Mouse (Mus musculus): ENCODE measurements around the gene Mvb12b. TPM values are rescaled to one million over a fixed set of nuclear protein-coding genes. Genes with fewer than 3 reads are reported as not detected.

Mvb12b gene
- polyA plus RNA-seq, 1 experiment from 2014 or later = 60.5 TPM

DNA sequence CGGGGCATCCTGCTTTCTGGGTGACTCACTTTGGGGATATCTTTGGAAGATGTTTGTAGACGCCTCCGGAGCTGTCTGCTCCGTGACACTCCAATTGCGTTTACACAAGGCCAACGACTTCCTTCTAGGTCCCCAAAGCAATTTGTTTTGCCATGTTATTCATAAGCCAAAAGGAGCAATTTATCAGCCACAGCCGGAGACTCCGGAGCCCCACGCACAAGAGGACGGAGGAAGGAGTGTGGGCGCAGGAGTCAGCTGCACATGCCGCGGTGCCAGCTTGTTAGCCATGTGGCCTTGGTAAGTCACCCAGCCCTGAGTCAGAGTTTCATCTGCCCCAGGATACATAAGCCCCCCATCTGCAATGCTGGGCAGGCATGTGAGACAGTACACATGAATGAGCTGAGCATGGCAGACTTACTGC is 127.2 kb downstream of the Mvb12b start:
- H3K36me3 ChIP-seq = 0 out of 2 replicates have a peak, but pooled peaks cover 18% of the 10 kb centered on the region
- H3K27me3 ChIP-seq = no peaks in the 10 kb centered on the region
- H3K4me2 ChIP-seq = no peak overlapping the region
- peaks cover 38% of the 10 kb centered on the region for H3K4me1 ChIP-seq (replicated peaks)
- H3K9me3 ChIP-seq = no peaks in the 10 kb centered on the region
- H3K27ac ChIP-seq (replicated peaks) = peak overlapping the region; percentile 42; the same call in 1 of the 2 replicates
- 59% methylated on average over 13 of the region's 13 CpGs for WGBS
- ATAC-seq (ENCODE audit: low read depth) = no peak
- H3K9ac ChIP-seq = no peak overlapping the region
- no peak overlapping the region for H3K4me3 ChIP-seq

GRCm38 (mm10) chr2:33759447-33759846 is 128.3 kb downstream of the Mvb12b start:
- Histone ChIP-seq H3K27me3 (no peaks in the 10 kb centered on the region), H3K4me1 (replicated peaks) (peaks cover 50% of the 10 kb centered on the region), H3K9me3 (no peaks in the 10 kb centered on the region), H3K4me2 (no peak overlapping the region), H3K36me3 (0 out of 2 replicates have a peak, but pooled peaks cover 18% of the 10 kb centered on the region), H3K27ac (replicated peaks) (peak overlapping the region; percentile 49), H3K9ac (0 out of 2 replicates have a peak overlapping the region, but pooled peaks have one; percentile 8), H3K4me3 (no peak overlapping the region)
- ATAC-seq (ENCODE audit: low read depth) = no peak
- WGBS = 37% methylated on average over 10 of the region's 10 CpGs

GRCm38 (mm10) chr2:33755633-33756020 is 132.1 kb downstream of the Mvb12b start:
- no peak overlapping the region for H3K4me2 ChIP-seq
- ATAC-seq (ENCODE audit: low read depth) = no peak
- H3K27me3 ChIP-seq = no peaks in the 10 kb centered on the region
- H3K36me3 ChIP-seq = peaks cover 14% of the 10 kb centered on the region; the same call in 1 of the 2 replicates
- H3K4me1 ChIP-seq (replicated peaks) = peaks cover 74% of the 10 kb centered on the region
- H3K4me3 ChIP-seq = no peak overlapping the region
- peak overlapping the region; percentile 9; the same call in 1 of the 2 replicates for H3K9ac ChIP-seq
- 55% methylated on average over 6 of the region's 6 CpGs for WGBS
- peak overlapping the region; percentile 1; the same call in 1 of the 2 replicates for H3K27ac ChIP-seq (replicated peaks)
- H3K9me3 ChIP-seq = no peaks in the 10 kb centered on the region

DNA sequence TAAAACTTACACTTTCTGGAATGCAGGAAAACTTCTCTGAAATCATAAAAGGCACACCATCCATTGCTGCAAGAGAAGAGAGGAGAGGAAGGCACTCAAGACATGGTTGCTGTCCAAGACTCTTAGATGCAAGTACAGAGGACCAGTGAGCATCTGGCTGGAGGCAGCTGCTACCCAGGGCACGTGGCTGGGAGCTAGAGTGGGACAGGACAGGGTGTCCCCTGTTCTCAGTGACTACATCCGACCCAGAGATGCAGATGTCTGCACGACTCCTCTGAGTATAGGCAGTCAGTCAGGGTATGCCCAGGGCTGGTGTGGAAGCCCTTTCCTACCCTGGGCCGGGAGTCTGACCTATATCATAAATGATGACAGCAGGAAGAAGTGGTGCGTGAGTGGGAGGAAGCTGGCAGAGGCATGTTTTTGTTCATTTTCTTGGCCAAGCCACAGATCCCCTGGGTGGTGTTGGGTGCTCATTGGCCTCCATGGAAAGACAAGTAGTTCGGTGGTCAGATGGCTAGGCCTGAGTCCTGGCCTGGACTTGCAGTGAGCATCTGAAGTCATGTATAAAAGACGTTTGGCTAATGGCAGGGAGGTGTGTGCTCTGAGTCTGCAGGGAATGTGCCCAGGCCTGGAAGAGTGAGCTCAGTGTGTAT is 132.6 kb downstream of the Mvb12b start:
- no peak for ATAC-seq (ENCODE audit: low read depth)
- H3K27me3 ChIP-seq = no peaks in the 10 kb centered on the region
- H3K4me3 ChIP-seq = no peak overlapping the region
- H3K9ac ChIP-seq = peak overlapping the region; percentile 9; the same call in 1 of the 2 replicates
- H3K9me3 ChIP-seq = no peaks in the 10 kb centered on the region
- peak overlapping the region; percentile 18; the same call in 1 of the 2 replicates for H3K27ac ChIP-seq (replicated peaks)
- H3K36me3 ChIP-seq = peaks cover 20% of the 10 kb centered on the region
- peaks cover 68% of the 10 kb centered on the region for H3K4me1 ChIP-seq (replicated peaks)
- H3K4me2 ChIP-seq = no peak overlapping the region
- 74% methylated on average over 7 of the region's 7 CpGs for WGBS

DNA sequence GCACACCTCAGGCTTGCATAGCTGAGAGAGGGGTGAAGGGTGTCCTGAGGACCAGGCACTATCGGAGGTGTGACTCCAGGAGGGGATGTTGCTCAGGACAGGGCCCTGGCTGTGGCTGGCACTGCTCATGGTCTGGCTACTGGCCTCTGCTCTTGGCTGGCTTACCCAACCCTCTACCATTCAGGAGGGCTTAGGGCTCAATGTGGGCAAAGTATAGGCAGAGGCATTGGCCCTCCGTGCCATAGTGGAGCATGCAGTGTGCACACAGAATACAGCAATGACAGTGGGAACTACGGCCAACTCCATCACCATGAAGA is 133.5 kb downstream of the Mvb12b start:
- Histone ChIP-seq H3K4me1 (replicated peaks) (peaks cover 60% of the 10 kb centered on the region), H3K9me3 (no peaks in the 10 kb centered on the region), H3K4me3 (no peak overlapping the region), H3K36me3 (peaks cover 28% of the 10 kb centered on the region), H3K27me3 (no peaks in the 10 kb centered on the region), H3K9ac (no peak overlapping the region), H3K27ac (replicated peaks) (peak overlapping the region; percentile 18; the same call in 1 of the 2 replicates), H3K4me2 (no peak overlapping the region)
- WGBS = 79% methylated on average over 3 of the region's 3 CpGs
- ATAC-seq (ENCODE audit: low read depth) = peak; percentile 25; the same call in 1 of the 2 replicates

DNA sequence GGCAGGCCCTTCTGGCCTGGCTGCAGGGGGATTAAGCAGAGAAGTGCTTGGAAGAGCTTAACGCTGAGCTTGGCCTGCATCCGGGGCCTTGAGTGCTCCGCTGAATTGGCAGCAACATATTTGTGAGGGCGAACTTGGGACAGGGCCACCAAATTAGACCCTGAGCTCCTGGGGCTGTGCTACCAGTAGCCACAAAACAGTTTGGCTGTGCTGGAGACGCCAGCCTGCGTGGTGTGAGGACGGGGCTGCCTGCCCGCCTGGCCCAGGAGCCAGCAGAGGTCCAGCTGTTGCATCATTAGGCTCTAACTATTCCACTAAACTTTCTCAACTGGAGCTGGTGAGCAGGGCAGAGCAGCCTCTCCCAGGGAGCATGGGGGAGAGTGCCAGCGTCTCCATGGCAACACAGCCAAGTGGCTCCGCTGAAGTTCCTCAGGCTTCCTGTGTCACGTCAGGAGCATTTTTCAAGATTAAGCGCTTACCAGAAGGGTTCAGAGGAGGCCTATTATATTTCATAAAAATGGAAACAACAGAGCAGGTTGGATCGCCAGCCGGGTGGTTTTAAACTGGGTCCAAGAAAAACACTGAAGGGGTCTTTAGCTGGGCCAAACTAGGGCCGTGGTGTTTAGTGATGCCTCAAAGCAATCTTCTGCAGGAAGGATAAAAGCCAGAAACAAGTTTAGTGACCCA is 134.0 kb downstream of the Mvb12b start:
- H3K27ac ChIP-seq (replicated peaks) = peak overlapping the region; percentile 66
- no peak overlapping the region for H3K4me2 ChIP-seq
- H3K36me3 ChIP-seq = peaks cover 33% of the 10 kb centered on the region
- no peak overlapping the region for H3K4me3 ChIP-seq
- 28% methylated on average over 15 of the region's 15 CpGs for WGBS
- no peaks in the 10 kb centered on the region for H3K9me3 ChIP-seq
- H3K27me3 ChIP-seq = no peaks in the 10 kb centered on the region
- peak overlapping the region; percentile 34; the same call in 1 of the 2 replicates for H3K9ac ChIP-seq
- H3K4me1 ChIP-seq (replicated peaks) = peaks cover 55% of the 10 kb centered on the region
- peak; percentile 54; the same call in 1 of the 2 replicates for ATAC-seq (ENCODE audit: low read depth)

DNA sequence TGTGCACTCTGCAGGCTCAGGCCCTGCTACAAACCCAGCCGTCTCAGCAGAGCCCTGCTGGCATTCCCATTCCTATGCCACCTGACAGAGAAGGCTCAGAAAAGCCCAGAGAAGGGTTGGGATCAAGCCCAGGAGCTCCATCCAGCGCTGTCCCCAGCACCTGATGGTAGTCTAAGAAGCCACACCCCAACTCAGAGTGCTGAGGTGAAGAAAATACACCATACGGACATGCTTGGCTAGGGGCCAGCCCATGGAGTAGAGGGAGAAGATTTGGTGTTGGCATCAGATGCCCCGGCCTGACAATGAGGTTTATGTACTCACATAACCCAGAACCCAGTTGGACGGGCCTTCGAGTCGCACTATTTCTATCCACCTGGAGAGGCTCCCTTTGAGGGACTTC is 137.1 kb downstream of the Mvb12b start:
- WGBS = 91% methylated on average over 7 of the region's 7 CpGs
- Histone ChIP-seq H3K27me3 (no peaks in the 10 kb centered on the region), H3K9ac (no peak overlapping the region), H3K4me1 (replicated peaks) (peaks cover 66% of the 10 kb centered on the region), H3K36me3 (peaks cover 33% of the 10 kb centered on the region), H3K9me3 (no peaks in the 10 kb centered on the region), H3K27ac (replicated peaks) (no peak overlapping the region), H3K4me3 (no peak overlapping the region), H3K4me2 (no peak overlapping the region)
- no peak for ATAC-seq (ENCODE audit: low read depth)

DNA sequence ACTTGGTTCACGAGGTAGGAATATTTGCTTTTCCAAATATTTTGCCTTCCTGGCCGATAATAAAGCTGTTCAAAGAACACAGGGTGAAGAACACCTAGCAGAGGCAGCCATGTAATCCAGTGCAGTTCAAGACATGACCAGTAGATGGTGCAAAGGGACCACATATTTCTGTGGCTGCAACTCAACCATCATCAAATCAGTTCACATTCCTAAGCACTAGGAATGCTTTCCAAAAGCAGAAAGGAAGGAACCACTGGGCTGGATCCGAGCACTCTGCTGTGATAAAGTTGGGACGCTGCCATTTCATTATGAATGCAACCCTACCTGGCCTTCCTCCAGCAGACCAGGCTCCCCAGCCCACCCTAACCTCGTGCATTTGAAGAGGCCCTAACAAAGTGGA is 141.3 kb downstream of the Mvb12b start:
- H3K27me3 ChIP-seq = no peaks in the 10 kb centered on the region
- peaks cover 35% of the 10 kb centered on the region for H3K4me1 ChIP-seq (replicated peaks)
- peak overlapping the region; percentile 71 for H3K27ac ChIP-seq (replicated peaks)
- no peak overlapping the region for H3K4me3 ChIP-seq
- H3K9me3 ChIP-seq = no peaks in the 10 kb centered on the region
- WGBS = 5% methylated on average over 5 of the region's 5 CpGs
- no peak overlapping the region for H3K4me2 ChIP-seq
- peak; percentile 54; the same call in 1 of the 2 replicates for ATAC-seq (ENCODE audit: low read depth)
- peaks cover 27% of the 10 kb centered on the region for H3K36me3 ChIP-seq
- H3K9ac ChIP-seq = no peak overlapping the region

DNA sequence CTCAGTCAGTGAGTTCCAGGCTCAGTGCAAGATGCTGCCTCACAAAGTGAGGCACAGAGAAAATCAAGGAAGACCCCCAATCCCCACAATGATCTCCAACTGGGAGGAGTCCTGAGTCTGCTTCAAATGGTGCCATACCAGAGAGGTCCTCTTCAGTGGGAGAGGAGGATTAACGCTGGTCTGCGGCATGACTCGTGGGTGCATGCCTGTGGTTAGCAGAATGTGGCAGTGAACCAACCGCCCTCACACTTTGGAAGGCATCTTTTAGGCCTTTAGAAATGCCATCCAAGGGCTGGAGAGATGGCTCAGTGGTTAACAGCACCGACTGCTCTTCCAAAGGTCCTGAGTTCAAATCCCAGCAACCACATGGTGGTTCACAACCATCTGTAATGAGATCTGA is 142.0 kb downstream of the Mvb12b start:
- Histone ChIP-seq H3K4me1 (replicated peaks) (peaks cover 30% of the 10 kb centered on the region), H3K27ac (replicated peaks) (no peak overlapping the region), H3K9me3 (no peaks in the 10 kb centered on the region), H3K9ac (no peak overlapping the region), H3K27me3 (no peaks in the 10 kb centered on the region), H3K4me3 (no peak overlapping the region), H3K4me2 (no peak overlapping the region), H3K36me3 (peaks cover 25% of the 10 kb centered on the region)
- 95% methylated on average over 5 of the region's 5 CpGs for WGBS
- ATAC-seq (ENCODE audit: low read depth) = no peak

- H3K9me3 ChIP-seq = no peaks in the 10 kb centered on the region
- no peak for ATAC-seq (ENCODE audit: low read depth)
- peaks cover 13% of the 10 kb centered on the region for H3K4me1 ChIP-seq (replicated peaks)
- no peak overlapping the region for H3K27ac ChIP-seq (replicated peaks)
- no peaks in the 10 kb centered on the region for H3K27me3 ChIP-seq
- no peak overlapping the region for H3K9ac ChIP-seq
- H3K4me2 ChIP-seq = no peak overlapping the region
- peaks cover 23% of the 10 kb centered on the region for H3K36me3 ChIP-seq
- WGBS = 61% methylated on average over 3 of the region's 3 CpGs
- H3K4me3 ChIP-seq = no peak overlapping the region
Observed at GRCm38 (mm10) chr2:33737128-33737527, 150.6 kb downstream of the Mvb12b start.

- 0 out of 2 replicates have a peak, but pooled peaks have one; percentile 12 for ATAC-seq (ENCODE audit: low read depth)
- no peak overlapping the region; the same call in 1 of the 2 replicates for H3K27ac ChIP-seq (replicated peaks)
- no peaks in the 10 kb centered on the region for H3K9me3 ChIP-seq
- H3K36me3 ChIP-seq = peaks cover 27% of the 10 kb centered on the region
- no peak overlapping the region for H3K4me2 ChIP-seq
- peaks cover 13% of the 10 kb centered on the region for H3K4me1 ChIP-seq (replicated peaks)
- H3K9ac ChIP-seq = no peak overlapping the region
- no peaks in the 10 kb centered on the region for H3K27me3 ChIP-seq
- no peak overlapping the region for H3K4me3 ChIP-seq
- 8% methylated on average over 2 of the region's 2 CpGs for WGBS
Observed at GRCm38 (mm10) chr2:33736722-33737121, 151.0 kb downstream of the Mvb12b start.

DNA sequence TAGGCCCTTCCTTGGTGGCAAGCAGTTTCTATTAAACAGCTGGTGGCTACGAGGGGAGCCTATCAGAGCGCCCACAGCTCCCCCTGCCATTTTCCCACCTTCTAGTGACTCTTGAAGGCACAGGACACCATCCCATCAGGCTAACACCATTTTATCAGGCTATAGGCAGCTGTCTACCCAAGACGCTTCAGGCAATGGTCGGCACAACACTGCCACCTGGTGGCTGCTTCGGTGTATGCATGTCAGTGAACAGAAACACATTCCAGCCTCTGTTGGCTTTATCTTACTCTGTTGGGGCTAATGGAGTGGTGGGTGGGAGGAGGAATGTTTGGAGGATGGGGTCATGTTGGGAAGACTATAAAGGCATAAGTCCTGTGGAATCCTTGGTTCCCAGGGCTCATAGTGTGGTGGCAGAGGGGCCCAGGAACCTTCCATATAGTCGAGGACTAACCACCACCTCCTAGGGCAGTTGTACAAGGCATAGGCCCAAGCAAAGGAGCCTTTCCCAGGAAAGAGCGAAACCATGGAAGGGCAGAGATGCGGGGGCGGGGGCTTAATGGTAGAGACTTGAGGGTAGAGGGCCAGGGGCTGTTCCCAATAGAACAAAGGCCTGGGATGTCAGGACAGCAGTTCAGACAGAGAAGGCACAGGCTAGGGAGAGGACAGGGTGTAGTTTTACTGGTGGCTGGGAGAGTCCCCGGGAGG is 152.8 kb downstream of the Mvb12b start:
- Histone ChIP-seq H3K4me3 (no peak overlapping the region), H3K27me3 (no peaks in the 10 kb centered on the region), H3K4me1 (replicated peaks) (peaks cover 13% of the 10 kb centered on the region), H3K36me3 (peaks cover 32% of the 10 kb centered on the region), H3K27ac (replicated peaks) (peak overlapping the region; percentile 28; the same call in 1 of the 2 replicates), H3K9ac (no peak overlapping the region), H3K9me3 (no peaks in the 10 kb centered on the region), H3K4me2 (no peak overlapping the region)
- ATAC-seq (ENCODE audit: low read depth) = peak; percentile 52; the same call in 1 of the 2 replicates
- WGBS = 36% methylated on average over 10 of the region's 10 CpGs

Data from neural tube, embryonic 13.5 days (tissue).